Mouse (Mus musculus): ENCODE measurements at regions not wholly inside any gene's neighbourhood (a gene's known extent, or its start where the extent isn't known, plus 50 kb on each side); places are given as distances from the start of the nearest gene placed in this dataset.

- DNase-seq (ENCODE audit: low spot score): no peak
- no peaks in the 10 kb centered on the region for H3K27me3 ChIP-seq (ENCODE audit: control insufficient read depth, insufficient read depth, low read length)
- H3K4me1 ChIP-seq (ENCODE audit: control insufficient read depth, insufficient read depth): no peaks in the 10 kb centered on the region
- H3K4me2 ChIP-seq (ENCODE audit: low read depth, low read length): no peak overlapping the region
- H3K4me3 ChIP-seq (ENCODE audit: low read depth, low read length): no peak overlapping the region
- H3K36me3 ChIP-seq (replicated peaks; ENCODE audit: control insufficient read depth, insufficient read depth, low read length): no peaks in the 10 kb centered on the region
- TF ChIP-seq EP300 (IDR thresholded peaks at IDR 0.05; ENCODE audit: low read depth): no peak
- TF ChIP-seq CTCF (IDR thresholded peaks at IDR 0.05; ENCODE audit: low read depth): no peak
- H3K27ac ChIP-seq (ENCODE audit: low read depth): no peak overlapping the region
- H3K9ac ChIP-seq (replicated peaks; ENCODE audit: low read depth, low read length): no peak overlapping the region
- WGBS: 87% methylated on average over 6 of the region's 6 CpGs
- H3K9me3 ChIP-seq (replicated peaks; ENCODE audit: control insufficient read depth, low read length): no peaks in the 10 kb centered on the region
- ATAC-seq (ENCODE audit: insufficient read depth, low read depth): no peak
These were observed 606.7 kb upstream of the Sox9 start for GRCm38 (mm10) chr11:112175302-112175701.

GRCm38 (mm10) chr11:112180666-112181065 lies 601.4 kb upstream of the Sox9 start:
- whole genome bisulfite sequencing: 74% methylated on average over 10 of the region's 10 CpGs
- no peak for TF ChIP-seq EP300 (IDR thresholded peaks at IDR 0.05; ENCODE audit: low read depth)

GRCm38 (mm10) chr11:112197620-112198268 lies 584.3 kb upstream of the Sox9 start:
- H3K4me3 ChIP-seq (ENCODE audit: low read depth, low read length): no peak overlapping the region
- no peak for TF ChIP-seq CTCF (IDR thresholded peaks at IDR 0.05; ENCODE audit: low read depth)
- no peak for TF ChIP-seq EP300 (IDR thresholded peaks at IDR 0.05; ENCODE audit: low read depth)
- no peak overlapping the region for H3K27ac ChIP-seq (ENCODE audit: low read depth)
- DNase-seq (ENCODE audit: low spot score) (no peak), ATAC-seq (ENCODE audit: insufficient read depth, low read depth) (no peak)
- WGBS: 29% methylated on average over 18 of the region's 18 CpGs
- no peaks in the 10 kb centered on the region for H3K36me3 ChIP-seq (replicated peaks; ENCODE audit: control insufficient read depth, insufficient read depth, low read length)
- no peaks in the 10 kb centered on the region for H3K27me3 ChIP-seq (ENCODE audit: control insufficient read depth, insufficient read depth, low read length)
- H3K4me2 ChIP-seq (ENCODE audit: low read depth, low read length): no peak overlapping the region
- no peak overlapping the region for H3K9ac ChIP-seq (replicated peaks; ENCODE audit: low read depth, low read length)
- no peaks in the 10 kb centered on the region for H3K4me1 ChIP-seq (ENCODE audit: control insufficient read depth, insufficient read depth)
- H3K9me3 ChIP-seq (replicated peaks; ENCODE audit: control insufficient read depth, low read length): no peaks in the 10 kb centered on the region

More at GRCm38 (mm10) chr11:112180666-112181065, 601.4 kb upstream of the Sox9 start:
- H3K27ac ChIP-seq (ENCODE audit: low read depth): no peak overlapping the region
- H3K9me3 ChIP-seq (replicated peaks; ENCODE audit: control insufficient read depth, low read length): no peaks in the 10 kb centered on the region
- H3K4me1 ChIP-seq (ENCODE audit: control insufficient read depth, insufficient read depth): no peaks in the 10 kb centered on the region
- H3K4me3 ChIP-seq (ENCODE audit: low read depth, low read length): no peak overlapping the region
- no peak overlapping the region for H3K4me2 ChIP-seq (ENCODE audit: low read depth, low read length)
- no peaks in the 10 kb centered on the region for H3K27me3 ChIP-seq (ENCODE audit: control insufficient read depth, insufficient read depth, low read length)
- no peak for DNase-seq (ENCODE audit: low spot score)
- H3K36me3 ChIP-seq (replicated peaks; ENCODE audit: control insufficient read depth, insufficient read depth, low read length): no peaks in the 10 kb centered on the region
- ATAC-seq (ENCODE audit: insufficient read depth, low read depth): no peak
- H3K9ac ChIP-seq (replicated peaks; ENCODE audit: low read depth, low read length): no peak overlapping the region

- H3K4me2 ChIP-seq (ENCODE audit: low read depth, low read length): no peak overlapping the region
- TF ChIP-seq EP300 (IDR thresholded peaks at IDR 0.05; ENCODE audit: low read depth) (no peak), CTCF (IDR thresholded peaks at IDR 0.05; ENCODE audit: low read depth) (no peak)
- no peak overlapping the region for H3K9ac ChIP-seq (replicated peaks; ENCODE audit: low read depth, low read length)
- no peaks in the 10 kb centered on the region for H3K36me3 ChIP-seq (replicated peaks; ENCODE audit: control insufficient read depth, insufficient read depth, low read length)
- no peaks in the 10 kb centered on the region for H3K4me1 ChIP-seq (ENCODE audit: control insufficient read depth, insufficient read depth)
- 35% methylated on average over 2 of the region's 2 CpGs for WGBS
- H3K4me3 ChIP-seq (ENCODE audit: low read depth, low read length): no peak overlapping the region
- no peak overlapping the region for H3K27ac ChIP-seq (ENCODE audit: low read depth)
- H3K9me3 ChIP-seq (replicated peaks; ENCODE audit: control insufficient read depth, low read length): no peaks in the 10 kb centered on the region
- no peak for ATAC-seq (ENCODE audit: insufficient read depth, low read depth)
- H3K27me3 ChIP-seq (ENCODE audit: control insufficient read depth, insufficient read depth, low read length): no peaks in the 10 kb centered on the region
- no peak for DNase-seq (ENCODE audit: low spot score)
These were observed 577.5 kb upstream of the Sox9 start for GRCm38 (mm10) chr11:112204561-112204960.

- Histone ChIP-seq H3K9me3 (replicated peaks; ENCODE audit: control insufficient read depth, low read length) (no peaks in the 10 kb centered on the region), H3K27me3 (ENCODE audit: control insufficient read depth, insufficient read depth, low read length) (no peaks in the 10 kb centered on the region), H3K9ac (replicated peaks; ENCODE audit: low read depth, low read length) (no peak overlapping the region), H3K27ac (ENCODE audit: low read depth) (no peak overlapping the region), H3K4me2 (ENCODE audit: low read depth, low read length) (no peak overlapping the region), H3K4me1 (ENCODE audit: control insufficient read depth, insufficient read depth) (no peaks in the 10 kb centered on the region), H3K36me3 (replicated peaks; ENCODE audit: control insufficient read depth, insufficient read depth, low read length) (no peaks in the 10 kb centered on the region), H3K4me3 (ENCODE audit: low read depth, low read length) (no peak overlapping the region)
- TF ChIP-seq CTCF (IDR thresholded peaks at IDR 0.05; ENCODE audit: low read depth) (peak; percentile 67), EP300 (IDR thresholded peaks at IDR 0.05; ENCODE audit: low read depth) (no peak)
- peak; percentile 41 for DNase-seq (ENCODE audit: low spot score)
- 26% methylated on average over 4 of the region's 4 CpGs for WGBS
- no peak for ATAC-seq (ENCODE audit: insufficient read depth, low read depth)
These were observed 572.6 kb upstream of the Sox9 start for GRCm38 (mm10) chr11:112209414-112209813.
